Comparison of ENCODE assay signal across 12 mouse cellular contexts in genomic region chr6:58932515-58933188, GRCm38 (mm10). TPM values are rescaled to one million over a fixed set of nuclear protein-coding genes. Genes with fewer than 3 reads are reported as not detected.
DNase-seq lines count a peak whose midpoint lies in the region; ATAC-seq lines count a peak whose summit lies in the region.
"Had no signal": no experiment of that assay in that cellular context is flagged by ENCODE, and none has a peak within 500 bp of the region (broad histone marks: within the 10 kb centered on the region; RNA-seq: fewer than 3 reads in every experiment).

No protein-coding gene starts in this region.

- H3K27ac ChIP-seq in hindbrain, embryonic 16.5 days (ENCODE audit: low read depth, low read length) = peak overlapping the region; percentile 73
- H3K27ac ChIP-seq: embryonic facial prominence, embryonic 13.5 days had no signal

- H3K36me3 ChIP-seq in hindbrain, embryonic 16.5 days (ENCODE audit: control insufficient read depth, insufficient read depth, low read length) = no peaks in the 10 kb centered on the region

- DNase-seq in cerebellum, postnatal 10 days = peak; percentile 27 to 32
- peak; percentile 43 to 51 for DNase-seq in right cerebral cortex, adult 2 months (ENCODE audit: low spot score in 2 of 2)
- no peak for DNase-seq in right cerebral cortex, postnatal 14 days
- DNase-seq in B cell, adult 2 months = no peak
- no peak for DNase-seq in lung, postnatal 36 days
- DNase-seq: gastrocnemius, postnatal 14 days; kidney, adult 2 months; thymus, postnatal 36 days had no signal

- H3K4me3 ChIP-seq in hindbrain, embryonic 16.5 days (ENCODE audit: low read length) = no peak overlapping the region
- H3K4me3 ChIP-seq: embryonic facial prominence, embryonic 13.5 days had no signal

- peaks cover 10% of the 10 kb centered on the region for H3K4me1 ChIP-seq in hindbrain, embryonic 16.5 days (ENCODE audit: control insufficient read depth, insufficient read depth, low read depth, low read length)

- ATAC-seq in cerebellum, adult (ENCODE audit: insufficient number of reproducible peaks, low FRiP score, low TSS enrichment) = no peak
- ATAC-seq in hindbrain, embryonic 16.5 days = peak; percentile 58
- no peak for ATAC-seq in activated CD4-positive, CD25-positive, alpha-beta regulatory T cell, adult 4 months

- WGBS in hindbrain, embryonic 16.5 days = 52% methylated on average over 12 of the region's 12 CpGs

- H3K9ac ChIP-seq in hindbrain, embryonic 16.5 days (ENCODE audit: low read depth, low read length) = no peak overlapping the region
- H3K9ac ChIP-seq: embryonic facial prominence, embryonic 13.5 days had no signal

- H3K9me3 ChIP-seq in hindbrain, embryonic 16.5 days (ENCODE audit: control insufficient read depth, low read length) = no peaks in the 10 kb centered on the region
- H3K9me3 ChIP-seq: embryonic facial prominence, embryonic 13.5 days had no signal

- H3K4me2 ChIP-seq in hindbrain, embryonic 16.5 days (ENCODE audit: low read length) = peak overlapping the region; percentile 4; the same call in 1 of the 2 replicates
- H3K4me2 ChIP-seq: embryonic facial prominence, embryonic 13.5 days had no signal

- no peaks in the 10 kb centered on the region for H3K27me3 ChIP-seq in hindbrain, embryonic 16.5 days (replicated peaks; ENCODE audit: control insufficient read depth, insufficient read depth, low read length)
- H3K27me3 ChIP-seq: embryonic facial prominence, embryonic 13.5 days had no signal

RNA-seq across cellular contexts. Expression of gene Nap1l5, which starts 25.8 kb away (rescaled TPM):
- polyA plus RNA-seq in hindbrain, embryonic 16.5 days (2015; fragmentation: Nextera tagmentation; extraction: Ambion mirVana) = 412 and 507 TPM in 2 replicates
- under 1 TPM in 1 of 2 experiments, not detected in 1; 0.37 TPM for polyA plus RNA-seq in activated CD4-positive, CD25-positive, alpha-beta regulatory T cell, adult 4 months (2017; shearing (Covaris generic))

Comparison
In these comparisons a context has a peak if more than half of its experiments do, and no peak if none do; other contexts are left out.
1. DNase-seq: peak in cerebellum, postnatal 10 days (2 of 2) and right cerebral cortex, adult 2 months (2 of 2); none in right cerebral cortex, postnatal 14 days (single experiment), B cell, adult 2 months (0 of 2) and lung, postnatal 36 days (single experiment).
2. RNA of gene Nap1l5, which starts 25.8 kb away (polyA plus RNA-seq): 412 to 507 TPM in hindbrain, embryonic 16.5 days; 0.37 TPM in activated CD4-positive, CD25-positive, alpha-beta regulatory T cell, adult 4 months; every median in the first group is over 100 times any median in the second.